Mouse (Mus musculus) kidney, embryonic 15.5 days (tissue): ENCODE data around the gene Ano3. TPM values are rescaled to one million over a fixed set of nuclear protein-coding genes. Genes with fewer than 3 reads are reported as not detected.
"Not testable (repeated sequence)": the region's sequence is repeated elsewhere in the genome, so short reads cannot be mapped to it uniquely, and the experiment has no call there.

Source experiments
- ATAC-seq: fragments of 200-750 bp; cut with Nextera tagmentation; replicated peaks from 2 replicates; pipeline ENCODE4 v1.8.0; 2017; ENCODE audit warnings: moderate TSS enrichment; ENCODE audit not compliant: low FRiP score
- H3K27ac ChIP-seq: fragments of 300-500 bp; sonication (generic); 2 replicates; pipeline ENCODE4 v1.5.1; 2015; ENCODE audit warnings: mild to moderate bottlenecking, inconsistent platforms
- H3K27me3 ChIP-seq: fragments of 300-500 bp; sonication (generic); 2 replicates; pipeline ENCODE4 v1.6.1; 2015; ENCODE audit warnings: inconsistent platforms
- H3K36me3 ChIP-seq: fragments of 300-500 bp; sonication (generic); 2 replicates; pipeline ENCODE4 v1.6.1; 2015; ENCODE audit warnings: inconsistent platforms
- H3K4me1 ChIP-seq: fragments of 300-500 bp; sonication (generic); 2 replicates; pipeline ENCODE4 v1.6.1; 2015; ENCODE audit warnings: inconsistent platforms
- H3K4me2 ChIP-seq: fragments of 300-500 bp; sonication (generic); 2 replicates; pipeline ENCODE4 v1.6.1; 2015; ENCODE audit warnings: moderate library complexity, mild to moderate bottlenecking, inconsistent platforms
- H3K4me3 ChIP-seq: fragments of 300-500 bp; sonication (generic); replicated peaks from 2 replicates; pipeline ENCODE4 v1.5.1; 2015; ENCODE audit warnings: mild to moderate bottlenecking, inconsistent platforms
- H3K9ac ChIP-seq: fragments of 300-500 bp; sonication (generic); 2 replicates; pipeline ENCODE4 v1.6.1; 2015; ENCODE audit warnings: mild to moderate bottlenecking, inconsistent platforms
- H3K9me3 ChIP-seq: fragments of 300-500 bp; sonication (generic); replicated peaks from 2 replicates; pipeline ENCODE4 v1.6.1; 2016; ENCODE audit warnings: inconsistent platforms
- WGBS: fragments of 180-500 bp; shearing (Covaris S2); methylation state at CpG from one replicate; pipeline ENCODE4 v1.1.7; 2015; ENCODE audit warnings: mixed read lengths; 5-methylcytosine and 5-hydroxymethylcytosine counted together
- polyA plus RNA-seq: library from polyadenylated mRNA; unstranded; fragments of >200 nt; fragmentation: Nextera tagmentation; extraction: Ambion mirVana; gene quantifications from 2 replicates; pipeline ENCODE4 v1.2.1, GENCODE M21; 2015

The Ano3 gene
- polyA plus RNA-seq = 0.62 and 0.68 TPM in 2 replicates

DNA sequence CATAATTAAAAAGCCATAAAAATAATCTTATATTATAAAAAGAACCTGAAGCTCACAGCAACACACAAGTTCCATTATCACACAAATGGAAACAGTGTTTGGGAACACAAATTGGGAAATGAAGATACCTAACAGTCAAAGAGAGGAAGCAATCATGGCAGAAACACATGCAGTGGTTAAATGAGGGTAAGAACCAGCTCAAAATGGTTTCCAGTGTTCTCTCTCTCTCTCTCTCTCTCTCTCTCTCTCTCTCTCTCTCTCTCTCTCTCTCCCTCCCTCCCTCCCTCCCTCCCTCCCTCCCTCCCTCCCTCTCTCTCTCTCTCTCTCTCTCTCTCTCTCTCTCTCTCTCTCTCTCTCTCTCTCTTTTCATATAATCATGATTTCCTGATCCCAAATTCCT is at the start of gene Ano3:
TSS of gene Ano3 (minus strand) at position 101 of the 400 bp plus-strand sequence.
- peak within 1 kb of the TSS; percentile 55 for H3K4me2 ChIP-seq
- not testable (repeated sequence) for H3K36me3 ChIP-seq, H3K27me3 ChIP-seq, H3K27ac ChIP-seq, ATAC-seq, H3K4me1 ChIP-seq, H3K9me3 ChIP-seq, H3K9ac ChIP-seq
- peak within 1 kb of the TSS; percentile 26 for H3K4me3 ChIP-seq

DNA sequence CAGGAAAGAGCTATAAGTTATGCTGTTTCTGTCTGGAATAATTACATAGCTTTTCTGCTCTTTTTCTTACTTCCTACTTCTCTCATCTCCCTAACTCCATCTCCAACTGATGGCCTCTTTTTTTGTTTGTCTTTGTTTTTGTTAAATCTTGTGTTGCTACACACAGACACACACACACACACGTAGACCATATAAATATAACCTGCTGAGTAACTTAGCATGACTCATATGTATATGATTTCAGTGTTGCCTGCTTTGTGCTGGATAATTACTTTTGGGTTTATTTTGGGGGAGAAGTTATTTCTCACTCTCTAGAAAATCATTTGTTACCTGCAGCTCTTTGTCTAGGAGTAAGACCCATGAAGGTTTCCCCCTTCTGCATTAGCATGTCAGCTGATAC is 39.3 kb upstream of the Ano3 start:
- H3K9ac ChIP-seq = no peak overlapping the region
- ATAC-seq = no peak
- no peak overlapping the region for H3K4me2 ChIP-seq
- H3K36me3 ChIP-seq = no peaks in the 10 kb centered on the region
- H3K9me3 ChIP-seq = no peaks in the 10 kb centered on the region
- no peak overlapping the region for H3K27ac ChIP-seq
- WGBS = 58% methylated on average over 1 of the region's 1 CpGs
- no peak overlapping the region for H3K4me3 ChIP-seq
- no peaks in the 10 kb centered on the region for H3K27me3 ChIP-seq
- no peaks in the 10 kb centered on the region for H3K4me1 ChIP-seq

DNA sequence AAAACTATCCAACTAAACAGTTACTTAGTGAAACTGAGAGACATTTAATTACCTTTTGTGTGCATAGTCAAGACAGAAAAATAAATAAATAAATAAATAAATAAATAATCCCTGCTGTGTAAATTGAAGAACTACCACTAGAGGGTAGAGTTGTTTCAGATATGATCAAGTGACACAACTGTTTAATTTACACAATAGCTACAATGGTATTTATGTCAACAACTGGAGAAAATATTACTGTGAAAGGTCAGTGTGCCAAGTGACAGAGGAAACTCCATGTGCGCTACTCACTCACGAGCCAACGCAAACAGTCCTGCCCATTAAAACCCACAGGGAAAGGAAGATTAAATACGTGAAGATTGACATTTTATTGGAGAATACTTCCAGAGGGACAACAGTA is 38.8 kb upstream of the Ano3 start:
- Histone ChIP-seq H3K4me2 (no peak overlapping the region), H3K9me3 (no peaks in the 10 kb centered on the region), H3K9ac (no peak overlapping the region), H3K27me3 (no peaks in the 10 kb centered on the region), H3K27ac (no peak overlapping the region), H3K4me3 (no peak overlapping the region), H3K36me3 (no peaks in the 10 kb centered on the region), H3K4me1 (no peaks in the 10 kb centered on the region)
- 42% methylated on average over 4 of the region's 4 CpGs for WGBS
- ATAC-seq = 0 out of 2 replicates have a peak, but pooled peaks have one; percentile 22

DNA sequence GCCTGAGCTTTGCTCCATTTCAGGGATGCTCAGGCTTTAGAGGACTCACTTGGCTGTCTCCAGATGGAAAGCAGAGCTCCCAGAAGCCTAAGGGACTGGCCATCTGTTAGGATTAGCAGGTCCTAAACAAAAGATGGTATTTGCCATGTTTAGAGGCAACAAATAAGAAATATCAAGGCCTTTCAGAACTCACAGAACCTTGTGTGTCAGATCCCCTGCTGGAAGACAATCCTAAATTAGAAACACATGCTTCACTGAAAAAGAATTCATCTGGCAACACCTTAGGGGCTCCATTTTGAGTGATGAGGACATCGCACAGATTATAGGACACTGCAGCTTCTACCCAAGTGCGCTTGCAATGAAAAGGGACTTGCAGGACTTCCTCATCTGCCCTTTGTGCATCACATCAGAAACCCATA is 35.1 kb upstream of the Ano3 start:
- Histone ChIP-seq H3K27me3 (0 out of 2 replicates have a peak, but pooled peaks cover 2% of the 10 kb centered on the region), H3K4me3 (no peak overlapping the region), H3K27ac (no peak overlapping the region), H3K9me3 (no peaks in the 10 kb centered on the region), H3K4me2 (no peak overlapping the region), H3K9ac (no peak overlapping the region), H3K4me1 (no peaks in the 10 kb centered on the region), H3K36me3 (no peaks in the 10 kb centered on the region)
- WGBS = 97% methylated on average over 2 of the region's 2 CpGs
- ATAC-seq = no peak

DNA sequence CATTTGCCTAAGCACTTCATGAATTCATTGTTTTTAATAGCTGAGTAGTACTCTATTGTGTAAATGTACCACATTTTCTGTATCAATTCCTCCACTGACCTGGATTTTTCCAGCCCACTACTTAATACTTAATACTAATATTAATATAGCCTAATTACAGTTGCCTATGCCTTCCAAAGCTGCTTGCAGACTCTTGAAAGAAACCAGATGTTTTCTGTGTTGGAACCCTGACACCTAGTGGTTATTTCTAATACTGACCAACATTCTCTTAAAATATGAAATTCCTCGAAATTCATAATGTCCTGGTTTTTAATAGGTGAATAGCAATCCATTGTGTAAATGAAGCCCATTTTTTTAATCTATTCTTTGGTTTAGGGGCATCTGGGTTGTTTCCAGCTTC is 31.0 kb upstream of the Ano3 start:
- no peaks in the 10 kb centered on the region for H3K9me3 ChIP-seq
- no peak overlapping the region for H3K4me2 ChIP-seq
- no peak overlapping the region for H3K4me3 ChIP-seq
- H3K36me3 ChIP-seq = no peaks in the 10 kb centered on the region
- 44% methylated on average over 1 of the region's 1 CpGs for WGBS
- H3K27me3 ChIP-seq = 0 out of 2 replicates have a peak, but pooled peaks cover 2% of the 10 kb centered on the region
- ATAC-seq = no peak
- no peak overlapping the region for H3K9ac ChIP-seq
- H3K27ac ChIP-seq = no peak overlapping the region
- H3K4me1 ChIP-seq = no peaks in the 10 kb centered on the region

DNA sequence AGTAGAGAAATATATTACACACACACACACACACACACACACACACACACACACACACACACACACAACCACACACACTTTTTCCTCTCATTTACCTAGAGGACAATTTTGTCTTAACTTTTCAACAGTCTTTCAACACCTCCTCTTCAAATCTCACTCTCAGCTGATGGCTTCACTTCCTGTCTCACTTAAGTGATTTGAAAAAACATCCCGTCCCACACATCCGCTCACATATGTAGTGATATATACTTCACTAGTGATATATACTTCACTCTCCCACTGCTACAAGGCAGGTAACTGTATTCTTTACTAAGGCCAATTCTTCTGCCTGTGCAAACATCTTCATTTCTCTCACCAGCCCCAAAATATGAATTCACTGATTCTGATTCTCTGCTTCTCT is 28.9 kb upstream of the Ano3 start:
- no peak for ATAC-seq
- Histone ChIP-seq H3K27ac (no peak overlapping the region), H3K4me3 (no peak overlapping the region), H3K36me3 (no peaks in the 10 kb centered on the region), H3K9me3 (no peaks in the 10 kb centered on the region), H3K27me3 (0 out of 2 replicates have a peak, but pooled peaks cover 2% of the 10 kb centered on the region), H3K4me1 (no peaks in the 10 kb centered on the region), H3K4me2 (no peak overlapping the region), H3K9ac (no peak overlapping the region)
- whole genome bisulfite sequencing = 62% methylated on average over 2 of the region's 2 CpGs

DNA sequence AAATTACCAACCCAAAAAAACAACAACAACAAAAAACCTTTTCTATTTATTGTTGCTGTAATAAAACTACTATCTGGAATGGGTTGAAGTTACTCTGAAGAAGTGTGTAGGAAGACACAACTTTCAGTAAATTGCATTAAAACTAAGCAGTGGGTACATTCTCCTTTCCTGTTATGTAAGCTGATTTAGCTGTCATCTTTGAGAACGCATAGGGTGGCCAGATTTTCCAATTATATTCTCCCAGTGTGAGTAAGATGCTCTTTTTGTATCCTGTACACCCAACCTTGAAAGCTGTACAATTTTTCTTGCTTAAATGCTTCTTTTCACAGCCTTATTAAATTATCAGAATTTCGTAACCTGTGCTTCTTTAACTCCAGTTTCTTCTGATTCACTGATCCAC is 26.1 kb upstream of the Ano3 start:
- no peak for ATAC-seq
- H3K36me3 ChIP-seq = no peaks in the 10 kb centered on the region
- no peak overlapping the region for H3K4me3 ChIP-seq
- no peak overlapping the region for H3K27ac ChIP-seq
- 74% methylated on average over 2 of the region's 2 CpGs for WGBS
- no peak overlapping the region for H3K9ac ChIP-seq
- H3K27me3 ChIP-seq = no peaks in the 10 kb centered on the region
- H3K4me1 ChIP-seq = no peaks in the 10 kb centered on the region
- no peaks in the 10 kb centered on the region for H3K9me3 ChIP-seq
- H3K4me2 ChIP-seq = no peak overlapping the region

DNA sequence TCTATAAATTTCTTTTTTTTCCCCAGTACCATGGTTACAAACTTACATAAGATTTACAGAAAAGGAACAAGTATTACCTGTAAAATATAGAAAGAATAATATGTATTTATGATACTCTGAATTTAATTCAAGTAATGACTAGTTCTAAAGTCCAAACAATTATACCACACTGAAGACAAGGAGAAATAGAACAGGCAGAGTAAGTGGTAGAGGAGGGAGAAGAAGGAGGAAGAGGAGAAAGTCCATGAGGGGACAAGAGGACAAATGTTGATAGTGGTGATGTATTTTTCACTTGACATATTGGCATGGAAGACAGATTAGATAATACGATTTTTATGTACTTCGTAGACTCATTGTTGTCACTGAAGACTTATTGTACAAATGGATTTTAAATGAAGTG is 19.4 kb upstream of the Ano3 start:
- Histone ChIP-seq H3K36me3 (no peaks in the 10 kb centered on the region), H3K9me3 (no peaks in the 10 kb centered on the region), H3K4me2 (no peak overlapping the region), H3K9ac (no peak overlapping the region), H3K4me3 (no peak overlapping the region), H3K27me3 (no peaks in the 10 kb centered on the region), H3K27ac (no peak overlapping the region), H3K4me1 (no peaks in the 10 kb centered on the region)
- WGBS = 90% methylated on average over 2 of the region's 2 CpGs
- ATAC-seq = no peak

DNA sequence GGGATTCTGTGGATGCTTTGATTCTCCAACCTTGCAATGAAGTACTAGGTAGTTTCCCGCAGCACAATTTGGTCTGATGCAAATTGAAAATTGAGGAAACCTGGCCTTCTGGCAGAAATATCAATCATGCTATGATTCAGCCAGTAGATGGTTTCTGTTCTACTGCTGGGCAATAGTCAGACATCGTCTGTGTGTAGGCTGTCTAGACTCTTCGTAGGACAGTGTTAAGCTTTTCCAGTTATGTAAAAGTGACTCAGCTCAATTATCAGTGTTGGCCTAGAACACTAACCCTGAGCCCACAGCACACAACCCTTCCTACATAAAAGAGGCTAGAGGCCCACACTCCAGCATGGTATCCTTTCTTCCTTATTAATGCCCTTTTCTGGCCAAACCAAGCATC is 14.7 kb upstream of the Ano3 start:
- Histone ChIP-seq H3K4me2 (no peak overlapping the region), H3K4me3 (no peak overlapping the region), H3K4me1 (no peaks in the 10 kb centered on the region), H3K27ac (no peak overlapping the region), H3K36me3 (no peaks in the 10 kb centered on the region), H3K9ac (no peak overlapping the region), H3K9me3 (no peaks in the 10 kb centered on the region), H3K27me3 (no peaks in the 10 kb centered on the region)
- no peak for ATAC-seq
- WGBS = 82% methylated on average over 3 of the region's 3 CpGs

DNA sequence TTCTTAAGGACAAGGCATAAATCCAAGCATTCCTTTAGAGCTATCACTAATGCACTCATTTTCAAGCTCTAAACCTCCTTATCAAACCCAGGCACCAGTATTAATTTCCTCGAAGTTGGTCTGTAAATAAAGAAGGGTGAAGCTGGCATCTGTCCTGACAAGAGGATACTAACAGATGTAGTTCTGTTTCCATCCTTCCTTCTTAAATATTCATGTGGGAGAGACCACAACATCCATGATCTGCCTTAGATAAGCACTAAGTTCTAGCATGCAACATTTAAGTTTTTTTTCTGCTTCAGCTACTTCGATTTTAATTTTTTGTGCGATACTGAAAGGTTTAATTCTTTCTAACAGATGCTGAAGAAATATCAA is 305 bp downstream of the Ano3 start:
- no peak overlapping the region for H3K9ac ChIP-seq
- peak overlapping the region; percentile 26 for H3K4me3 ChIP-seq
- H3K4me1 ChIP-seq = peaks cover 8% of the 10 kb centered on the region; the same call in 1 of the 2 replicates
- WGBS = 69% methylated on average over 3 of the region's 3 CpGs
- H3K27ac ChIP-seq = no peak overlapping the region
- no peak for ATAC-seq
- peak overlapping the region; percentile 55 for H3K4me2 ChIP-seq
- no peaks in the 10 kb centered on the region for H3K9me3 ChIP-seq
- H3K36me3 ChIP-seq = no peaks in the 10 kb centered on the region
- H3K27me3 ChIP-seq = no peaks in the 10 kb centered on the region

DNA sequence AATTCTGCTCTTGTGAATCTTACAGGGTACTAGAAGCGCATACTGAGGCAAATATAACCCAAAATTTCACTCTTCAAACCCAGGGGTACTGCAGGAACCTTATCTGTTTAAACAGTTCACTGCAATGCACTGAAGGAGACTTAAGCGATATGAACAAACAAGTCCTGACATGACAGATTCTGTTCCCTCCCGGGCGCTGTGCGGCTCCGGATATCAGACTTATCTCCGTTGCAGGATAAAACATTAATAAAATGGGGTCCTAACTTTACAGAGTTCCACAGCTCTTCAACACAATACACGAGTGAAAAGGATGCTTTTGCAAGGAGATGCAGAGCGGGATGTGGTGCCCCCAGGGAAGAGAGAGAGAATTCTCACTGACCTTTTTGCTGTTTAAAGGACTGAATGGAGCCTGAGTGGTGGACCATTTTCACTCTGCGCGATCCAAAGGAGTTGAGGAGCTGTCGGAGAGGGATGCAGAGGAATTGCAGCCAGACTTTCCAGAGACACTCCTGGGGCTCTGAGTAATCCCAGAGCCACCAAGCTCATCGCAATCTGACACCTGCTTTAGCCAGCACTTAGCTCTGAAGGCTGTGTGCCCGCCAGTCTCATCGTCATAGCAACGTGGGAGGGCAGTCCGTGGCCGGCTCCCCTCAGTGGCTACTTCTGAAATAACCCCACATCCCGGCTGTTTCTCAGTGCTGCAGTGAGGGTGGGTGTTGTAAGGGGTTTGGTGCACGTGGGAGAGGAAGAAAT is 868 bp downstream of the Ano3 start:
- 9% methylated on average over 20 of the region's 20 CpGs for WGBS

DNA sequence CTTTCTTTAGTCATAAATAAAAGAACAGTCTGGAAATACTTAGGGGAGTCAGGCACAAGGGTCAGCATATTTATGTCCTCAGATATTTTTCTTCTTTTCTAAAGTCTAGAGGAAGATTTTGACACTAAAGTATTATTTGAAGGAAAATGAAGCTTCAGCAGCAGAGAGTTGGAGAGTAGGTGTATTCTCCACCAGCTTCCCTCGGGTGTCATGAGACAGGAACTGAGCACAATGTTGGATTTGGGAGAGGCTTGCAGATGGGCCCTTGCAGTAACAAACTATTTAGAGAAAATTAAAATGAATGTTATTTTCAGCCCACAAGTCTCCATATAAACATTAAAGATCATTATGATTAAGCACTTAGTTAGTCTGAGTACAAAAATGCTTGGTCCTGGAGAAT is 5.6 kb downstream of the Ano3 start:
- no peak for ATAC-seq
- Histone ChIP-seq H3K4me3 (no peak overlapping the region), H3K9ac (no peak overlapping the region), H3K4me1 (peaks cover 5% of the 10 kb centered on the region; the same call in 1 of the 2 replicates), H3K27me3 (no peaks in the 10 kb centered on the region), H3K9me3 (no peaks in the 10 kb centered on the region), H3K36me3 (no peaks in the 10 kb centered on the region), H3K4me2 (no peak overlapping the region), H3K27ac (no peak overlapping the region)
- 47% methylated on average over 1 of the region's 1 CpGs for WGBS

More for the DNA sequence above, 868 bp downstream of the Ano3 start:
- H3K4me1 ChIP-seq = peaks cover 8% of the 10 kb centered on the region; the same call in 1 of the 2 replicates
- H3K4me3 ChIP-seq = peak overlapping the region; percentile 26
- H3K27ac ChIP-seq = no peak overlapping the region
- no peak overlapping the region for H3K9ac ChIP-seq
- no peaks in the 10 kb centered on the region for H3K36me3 ChIP-seq
- H3K4me2 ChIP-seq = peak overlapping the region; percentile 55
- H3K9me3 ChIP-seq = no peaks in the 10 kb centered on the region
- no peaks in the 10 kb centered on the region for H3K27me3 ChIP-seq
- ATAC-seq = peak; percentile 98

DNA sequence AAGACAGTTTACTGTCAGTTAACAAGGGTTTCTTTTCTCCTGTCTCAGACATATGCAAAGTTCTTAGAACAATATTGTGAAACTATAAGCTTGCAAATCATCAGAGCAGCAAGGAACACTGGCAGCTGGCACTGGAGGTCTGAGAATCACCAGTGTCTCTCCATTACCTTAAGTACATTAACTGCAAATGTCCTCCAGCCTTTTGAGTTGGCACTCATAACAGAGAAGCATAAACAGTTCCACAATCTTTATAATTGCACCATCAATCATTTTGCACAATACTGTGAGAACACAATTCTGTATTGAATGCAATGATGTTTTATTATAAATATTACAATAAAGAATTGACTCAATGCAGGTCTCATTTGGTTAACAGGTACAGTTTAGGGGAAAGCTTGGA is 15.0 kb downstream of the Ano3 start:
- H3K27ac ChIP-seq = no peak overlapping the region
- H3K9me3 ChIP-seq = no peaks in the 10 kb centered on the region
- no peak overlapping the region for H3K4me2 ChIP-seq
- no peak for ATAC-seq
- no peak overlapping the region for H3K4me3 ChIP-seq
- H3K9ac ChIP-seq = no peak overlapping the region
- H3K27me3 ChIP-seq = no peaks in the 10 kb centered on the region
- no peaks in the 10 kb centered on the region for H3K36me3 ChIP-seq
- H3K4me1 ChIP-seq = no peaks in the 10 kb centered on the region
